Mouse (Mus musculus): ENCODE measurements around the gene Uhrf1. TPM values are rescaled to one million over a fixed set of nuclear protein-coding genes. Genes with fewer than 3 reads are reported as not detected.

The Uhrf1 gene
- polyA plus RNA-seq, 1 experiment from 2014 or later, result 21.5 TPM

GRCm38 (mm10) chr17:56309191-56309945 is 6.2 kb downstream of the Uhrf1 start:
- 91% methylated on average over 15 of the region's 15 CpGs for WGBS
- no peak overlapping the region for H3K4me2 ChIP-seq (ENCODE audit: low read length)
- H3K27ac ChIP-seq (replicated peaks; ENCODE audit: low read depth, low read length), result no peak overlapping the region

GRCm38 (mm10) chr17:56324419-56324818 is 21.3 kb downstream of the Uhrf1 start:
- Histone ChIP-seq H3K4me2 (ENCODE audit: low read length) (no peak overlapping the region), H3K9ac (replicated peaks; ENCODE audit: low read length) (no peak overlapping the region), H3K4me1 (ENCODE audit: control insufficient read depth, insufficient read depth, low read length) (peaks cover 16% of the 10 kb centered on the region), H3K9me3 (ENCODE audit: control insufficient read depth, low read length) (no peaks in the 10 kb centered on the region), H3K27me3 (ENCODE audit: control insufficient read depth, insufficient read depth, low read length) (no peaks in the 10 kb centered on the region), H3K36me3 (ENCODE audit: control insufficient read depth, insufficient read depth, low read length) (peaks cover 9% of the 10 kb centered on the region; the same call in 1 of the 2 replicates), H3K4me3 (replicated peaks; ENCODE audit: low read depth, low read length) (no peak overlapping the region), H3K27ac (replicated peaks; ENCODE audit: low read depth, low read length) (no peak overlapping the region)
- ATAC-seq (ENCODE audit: low FRiP score, low TSS enrichment), result no peak
- WGBS, result 60% methylated on average over 3 of the region's 3 CpGs
- DNase-seq, result no peak

More at GRCm38 (mm10) chr17:56309191-56309945, 6.2 kb downstream of the Uhrf1 start:
- no peak overlapping the region for H3K9ac ChIP-seq (replicated peaks; ENCODE audit: low read length)
- H3K9me3 ChIP-seq (ENCODE audit: control insufficient read depth, low read length), result no peaks in the 10 kb centered on the region
- peaks cover 8% of the 10 kb centered on the region; the same call in 1 of the 2 replicates for H3K4me1 ChIP-seq (ENCODE audit: control insufficient read depth, insufficient read depth, low read length)
- DNase-seq (no peak), ATAC-seq (ENCODE audit: low FRiP score, low TSS enrichment) (no peak)
- H3K4me3 ChIP-seq (replicated peaks; ENCODE audit: low read depth, low read length), result no peak overlapping the region
- no peaks in the 10 kb centered on the region for H3K27me3 ChIP-seq (ENCODE audit: control insufficient read depth, insufficient read depth, low read length)
- H3K36me3 ChIP-seq (ENCODE audit: control insufficient read depth, insufficient read depth, low read length), result 0 out of 2 replicates have a peak, but pooled peaks cover 9% of the 10 kb centered on the region

DNA sequence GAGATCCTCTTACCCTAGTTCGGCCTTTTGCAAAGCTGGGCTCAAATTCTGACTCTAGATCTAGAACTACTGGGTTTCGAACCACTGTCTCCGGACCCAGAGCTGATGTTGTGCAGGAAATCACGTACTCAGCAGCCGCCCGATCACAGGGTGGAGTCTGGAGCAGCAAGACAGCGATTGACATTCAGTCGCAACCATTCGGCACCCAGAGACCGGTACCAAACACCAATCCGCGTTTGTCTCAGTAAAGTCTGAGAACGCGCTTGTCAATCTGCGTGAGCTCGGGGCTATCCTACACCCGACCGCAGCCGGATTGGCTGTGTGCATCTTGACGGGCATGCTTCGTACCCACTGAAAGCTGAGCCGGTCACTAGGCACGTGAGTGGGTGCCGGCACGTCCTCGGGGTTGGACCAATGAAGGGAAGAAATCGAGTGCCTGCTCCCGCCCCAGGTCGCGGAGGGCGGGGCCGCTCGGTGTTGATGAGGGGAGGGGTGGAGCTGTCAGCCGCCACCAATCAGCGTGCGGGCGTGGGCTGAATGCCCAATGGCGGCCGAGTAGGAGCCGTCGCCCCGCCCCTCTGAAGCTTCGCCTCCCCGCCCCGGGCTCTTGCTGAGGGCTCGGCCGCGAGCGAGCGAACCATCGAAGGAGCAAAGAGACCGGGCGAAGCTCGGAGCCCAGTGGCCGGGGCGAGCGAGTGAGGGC is 22.5 kb downstream of the Uhrf1 start, which contains the start of gene Kdm4b:
Kdm4b (plus strand) TSS at position 613 of the 703 bp plus-strand sequence.
- H3K4me1 ChIP-seq (ENCODE audit: control insufficient read depth, insufficient read depth, low read length), result peaks cover 23% of the 10 kb centered on the region
- peak within 1 kb of the TSS; percentile 93 for H3K9ac ChIP-seq (replicated peaks; ENCODE audit: low read length)
- H3K9me3 ChIP-seq (ENCODE audit: control insufficient read depth, low read length), result no peaks in the 10 kb centered on the region
- peak within 1 kb of the TSS; percentile 73 for H3K4me2 ChIP-seq (ENCODE audit: low read length)
- peak within 1 kb of the TSS; percentile 95 for H3K27ac ChIP-seq (replicated peaks; ENCODE audit: low read depth, low read length)
- DNase-seq (peak; percentile 99), ATAC-seq (ENCODE audit: low FRiP score, low TSS enrichment) (peak; percentile 99)
- H3K27me3 ChIP-seq (ENCODE audit: control insufficient read depth, insufficient read depth, low read length), result no peaks in the 10 kb centered on the region
- under 1% methylated on average over 57 of the region's 57 CpGs for WGBS
- H3K36me3 ChIP-seq (ENCODE audit: control insufficient read depth, insufficient read depth, low read length), result peaks cover 6% of the 10 kb centered on the region; the same call in 1 of the 2 replicates
- H3K4me3 ChIP-seq (replicated peaks; ENCODE audit: low read depth, low read length), result peak within 1 kb of the TSS; percentile 96

DNA sequence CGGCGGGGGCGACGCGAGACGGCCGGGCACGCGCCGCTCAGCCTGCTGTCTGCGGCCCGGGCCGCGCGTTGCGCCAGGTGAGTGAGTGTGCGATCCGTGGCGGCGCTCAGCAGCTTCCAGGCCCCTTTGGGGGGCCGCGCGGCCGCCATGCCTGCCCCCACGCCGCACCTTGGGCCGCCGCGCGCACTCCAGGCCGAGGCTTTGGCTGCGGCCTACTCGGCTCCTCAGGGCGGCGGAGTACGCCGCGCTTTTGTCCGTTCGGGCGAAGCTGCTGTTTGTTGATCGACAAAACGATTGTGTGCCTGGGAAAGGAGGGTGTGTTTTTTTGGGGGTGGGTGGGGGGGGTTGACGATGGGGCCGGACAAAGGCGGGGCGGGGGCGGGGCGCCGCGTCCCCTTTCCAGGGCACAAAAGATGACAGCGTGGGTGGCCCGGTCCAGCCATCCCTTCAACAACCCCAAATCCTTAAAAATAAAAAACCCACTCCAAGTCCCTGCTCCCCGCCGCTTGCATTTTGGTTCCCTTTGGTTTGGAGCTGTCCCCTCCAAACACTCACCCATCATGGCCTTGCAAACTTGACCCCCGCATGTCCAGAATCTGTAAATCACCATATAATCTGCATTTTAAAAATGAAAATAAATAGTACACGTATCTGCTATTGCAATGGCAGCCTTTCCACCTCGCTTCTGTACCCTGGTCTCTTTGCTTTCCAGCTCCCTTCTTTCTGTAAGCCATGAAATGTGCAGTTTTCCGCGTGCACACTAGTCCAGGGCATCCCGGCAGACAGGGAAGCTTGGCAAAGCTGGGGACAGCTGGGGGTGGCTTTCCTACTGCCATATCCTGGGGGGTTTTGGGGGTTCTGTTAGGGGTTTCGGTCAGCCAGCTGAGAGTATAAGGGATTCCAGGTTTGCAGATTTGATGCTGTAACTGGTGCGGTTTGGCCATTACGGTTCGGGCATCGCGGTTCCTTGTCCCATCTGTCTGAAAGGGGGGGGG is 23.3 kb downstream of the Uhrf1 start:
- H3K36me3 ChIP-seq (ENCODE audit: control insufficient read depth, insufficient read depth, low read length), result peaks cover 4% of the 10 kb centered on the region; the same call in 1 of the 2 replicates
- WGBS, result 2% methylated on average over 60 of the region's 67 CpGs
- peak overlapping the region; percentile 96 for H3K4me3 ChIP-seq (replicated peaks; ENCODE audit: low read depth, low read length)
- H3K4me1 ChIP-seq (ENCODE audit: control insufficient read depth, insufficient read depth, low read length), result peaks cover 23% of the 10 kb centered on the region
- peak overlapping the region; percentile 95 for H3K27ac ChIP-seq (replicated peaks; ENCODE audit: low read depth, low read length)
- ATAC-seq (ENCODE audit: low FRiP score, low TSS enrichment), result peak; percentile 55
- H3K9ac ChIP-seq (replicated peaks; ENCODE audit: low read length), result peak overlapping the region; percentile 93
- peak; percentile 62 for DNase-seq
- peak overlapping the region; percentile 73 for H3K4me2 ChIP-seq (ENCODE audit: low read length)
- H3K27me3 ChIP-seq (ENCODE audit: control insufficient read depth, insufficient read depth, low read length), result no peaks in the 10 kb centered on the region
- no peaks in the 10 kb centered on the region for H3K9me3 ChIP-seq (ENCODE audit: control insufficient read depth, low read length)

GRCm38 (mm10) chr17:56329267-56329666 is 26.1 kb downstream of the Uhrf1 start:
- H3K4me3 ChIP-seq (replicated peaks; ENCODE audit: low read depth, low read length), result no peak overlapping the region
- no peak for ATAC-seq (ENCODE audit: low FRiP score, low TSS enrichment)
- no peaks in the 10 kb centered on the region for H3K9me3 ChIP-seq (ENCODE audit: control insufficient read depth, low read length)
- no peak overlapping the region for H3K9ac ChIP-seq (replicated peaks; ENCODE audit: low read length)
- H3K4me1 ChIP-seq (ENCODE audit: control insufficient read depth, insufficient read depth, low read length), result peaks cover 23% of the 10 kb centered on the region
- no peak overlapping the region for H3K4me2 ChIP-seq (ENCODE audit: low read length)
- no peaks in the 10 kb centered on the region for H3K27me3 ChIP-seq (ENCODE audit: control insufficient read depth, insufficient read depth, low read length)
- DNase-seq, result no peak
- H3K36me3 ChIP-seq (ENCODE audit: control insufficient read depth, insufficient read depth, low read length), result 0 out of 2 replicates have a peak, but pooled peaks cover 2% of the 10 kb centered on the region
- no peak overlapping the region for H3K27ac ChIP-seq (replicated peaks; ENCODE audit: low read depth, low read length)

GRCm38 (mm10) chr17:56330345-56330744 is 27.2 kb downstream of the Uhrf1 start:
- DNase-seq (no peak), ATAC-seq (ENCODE audit: low FRiP score, low TSS enrichment) (no peak)
- WGBS, result 82% methylated on average over 3 of the region's 3 CpGs
- no peak overlapping the region for H3K27ac ChIP-seq (replicated peaks; ENCODE audit: low read depth, low read length)
- peaks cover 23% of the 10 kb centered on the region for H3K4me1 ChIP-seq (ENCODE audit: control insufficient read depth, insufficient read depth, low read length)
- no peaks in the 10 kb centered on the region for H3K27me3 ChIP-seq (ENCODE audit: control insufficient read depth, insufficient read depth, low read length)
- no peak overlapping the region for H3K9ac ChIP-seq (replicated peaks; ENCODE audit: low read length)
- no peaks in the 10 kb centered on the region for H3K9me3 ChIP-seq (ENCODE audit: control insufficient read depth, low read length)
- H3K4me2 ChIP-seq (ENCODE audit: low read length), result no peak overlapping the region
- no peak overlapping the region for H3K4me3 ChIP-seq (replicated peaks; ENCODE audit: low read depth, low read length)
- H3K36me3 ChIP-seq (ENCODE audit: control insufficient read depth, insufficient read depth, low read length), result 0 out of 2 replicates have a peak, but pooled peaks cover 2% of the 10 kb centered on the region

GRCm38 (mm10) chr17:56331256-56331655 is 28.1 kb downstream of the Uhrf1 start:
- Histone ChIP-seq H3K4me2 (ENCODE audit: low read length) (no peak overlapping the region), H3K27me3 (ENCODE audit: control insufficient read depth, insufficient read depth, low read length) (no peaks in the 10 kb centered on the region), H3K9ac (replicated peaks; ENCODE audit: low read length) (no peak overlapping the region), H3K27ac (replicated peaks; ENCODE audit: low read depth, low read length) (no peak overlapping the region), H3K36me3 (ENCODE audit: control insufficient read depth, insufficient read depth, low read length) (0 out of 2 replicates have a peak, but pooled peaks cover 2% of the 10 kb centered on the region), H3K4me1 (ENCODE audit: control insufficient read depth, insufficient read depth, low read length) (peaks cover 27% of the 10 kb centered on the region), H3K9me3 (ENCODE audit: control insufficient read depth, low read length) (no peaks in the 10 kb centered on the region), H3K4me3 (replicated peaks; ENCODE audit: low read depth, low read length) (no peak overlapping the region)
- ATAC-seq (ENCODE audit: low FRiP score, low TSS enrichment) (no peak), DNase-seq (no peak)

- ATAC-seq (ENCODE audit: low FRiP score, low TSS enrichment) (no peak), DNase-seq (peak; percentile 39)
- Histone ChIP-seq H3K27ac (replicated peaks; ENCODE audit: low read depth, low read length) (no peak overlapping the region), H3K9me3 (ENCODE audit: control insufficient read depth, low read length) (no peaks in the 10 kb centered on the region), H3K4me2 (ENCODE audit: low read length) (no peak overlapping the region), H3K4me1 (ENCODE audit: control insufficient read depth, insufficient read depth, low read length) (peaks cover 19% of the 10 kb centered on the region), H3K4me3 (replicated peaks; ENCODE audit: low read depth, low read length) (no peak overlapping the region), H3K36me3 (ENCODE audit: control insufficient read depth, insufficient read depth, low read length) (0 out of 2 replicates have a peak, but pooled peaks cover 2% of the 10 kb centered on the region), H3K9ac (replicated peaks; ENCODE audit: low read length) (no peak overlapping the region), H3K27me3 (ENCODE audit: control insufficient read depth, insufficient read depth, low read length) (no peaks in the 10 kb centered on the region)
- WGBS, result 43% methylated on average over 8 of the region's 8 CpGs
These were observed 29.9 kb downstream of the Uhrf1 start for GRCm38 (mm10) chr17:56332987-56333386.

All from midbrain, embryonic 14.5 days (tissue).